7 mouse cellular contexts compared by ENCODE assay signal in genomic region chr9:106447951-106448350, GRCm38 (mm10). TPM values are rescaled to one million over a fixed set of nuclear protein-coding genes. Genes with fewer than 3 reads are reported as not detected.
DNase-seq lines count a peak whose midpoint lies in the region; ATAC-seq lines count a peak whose summit lies in the region.

No protein-coding gene starts in this region.

- WGBS in lung, embryonic 15.5 days: 34% methylated on average over 9 of the region's 9 CpGs
- WGBS in forebrain, embryonic 13.5 days: 40% methylated on average over 9 of the region's 9 CpGs
- 40% methylated on average over 9 of the region's 9 CpGs for WGBS in limb, embryonic 11.5 days
- 39% methylated on average over 9 of the region's 9 CpGs for WGBS in stomach, embryonic 14.5 days

- peak overlapping the region; percentile 51 for H3K4me3 ChIP-seq in lung, embryonic 15.5 days
- H3K4me3 ChIP-seq in forebrain, embryonic 13.5 days: no peak overlapping the region; the same call in 1 of the 2 replicates
- no peak overlapping the region for H3K4me3 ChIP-seq in limb, embryonic 11.5 days (ENCODE audit: low read depth, low read length)
- H3K4me3 ChIP-seq in stomach, embryonic 14.5 days (ENCODE audit: low read depth, low read length): peak overlapping the region; percentile 44

- H3K4me1 ChIP-seq in lung, embryonic 15.5 days: peaks cover 58% of the 10 kb centered on the region
- peaks cover 63% of the 10 kb centered on the region for H3K4me1 ChIP-seq in forebrain, embryonic 13.5 days
- peaks cover 49% of the 10 kb centered on the region for H3K4me1 ChIP-seq in limb, embryonic 11.5 days (ENCODE audit: control insufficient read depth, insufficient read depth, low read length)
- peaks cover 46% of the 10 kb centered on the region for H3K4me1 ChIP-seq in stomach, embryonic 14.5 days (ENCODE audit: control insufficient read depth, insufficient read depth, low read length)

- peak overlapping the region; percentile 79 for H3K4me2 ChIP-seq in lung, embryonic 15.5 days
- peak overlapping the region; percentile 61 for H3K4me2 ChIP-seq in forebrain, embryonic 13.5 days
- H3K4me2 ChIP-seq in limb, embryonic 11.5 days (ENCODE audit: low read depth, severe bottlenecking): peak overlapping the region; percentile 76; the same call in 1 of the 2 replicates
- peak overlapping the region; percentile 86 for H3K4me2 ChIP-seq in stomach, embryonic 14.5 days (replicated peaks; ENCODE audit: low read depth, low read length)

- no peaks in the 10 kb centered on the region for H3K27me3 ChIP-seq in lung, embryonic 15.5 days
- H3K27me3 ChIP-seq in forebrain, embryonic 13.5 days: no peaks in the 10 kb centered on the region
- H3K27me3 ChIP-seq in limb, embryonic 11.5 days (ENCODE audit: control insufficient read depth, insufficient read depth, low read length): no peaks in the 10 kb centered on the region
- no peaks in the 10 kb centered on the region for H3K27me3 ChIP-seq in stomach, embryonic 14.5 days (ENCODE audit: control insufficient read depth, insufficient read depth, low read length)

- H3K9me3 ChIP-seq in lung, embryonic 15.5 days: no peaks in the 10 kb centered on the region
- H3K9me3 ChIP-seq in forebrain, embryonic 13.5 days (replicated peaks): no peaks in the 10 kb centered on the region
- H3K9me3 ChIP-seq in limb, embryonic 11.5 days (ENCODE audit: control insufficient read depth, low read length): no peaks in the 10 kb centered on the region
- no peaks in the 10 kb centered on the region for H3K9me3 ChIP-seq in stomach, embryonic 14.5 days (ENCODE audit: control insufficient read depth, low read depth, low read length)

- peak; percentile 15; the same call in 1 of the 2 replicates for ATAC-seq in lung, embryonic 15.5 days (ENCODE audit: borderline replicate concordance, extremely low read depth, low FRiP score, low TSS enrichment)
- ATAC-seq in forebrain, embryonic 13.5 days: peak; percentile 36
- ATAC-seq in limb, embryonic 11.5 days (ENCODE audit: insufficient number of reproducible peaks, low FRiP score, low TSS enrichment, low read depth): no peak
- ATAC-seq in stomach, embryonic 14.5 days (ENCODE audit: insufficient number of reproducible peaks, insufficient read depth, low FRiP score, low read depth): peak; percentile 7; the same call in 1 of the 2 replicates

- H3K27ac ChIP-seq in lung, embryonic 15.5 days: peak overlapping the region; percentile 58
- H3K27ac ChIP-seq in forebrain, embryonic 13.5 days: peak overlapping the region; percentile 14; the same call in 1 of the 2 replicates
- no peak overlapping the region for H3K27ac ChIP-seq in limb, embryonic 11.5 days (replicated peaks; ENCODE audit: low read depth, low read length)
- peak overlapping the region; percentile 66; the same call in 1 of the 2 replicates for H3K27ac ChIP-seq in stomach, embryonic 14.5 days (ENCODE audit: low read length)

- DNase-seq in lung, postnatal 36 days: no peak
- no peak for DNase-seq in limb, embryonic 11.5 days (ENCODE audit: low spot score)
- DNase-seq in urinary bladder, postnatal 10 days (ENCODE audit: low spot score): no peak
- no peak for DNase-seq in layer of hippocampus, adult 8-10 months (ENCODE audit: low spot score in 2 of 2)

- H3K9ac ChIP-seq in lung, embryonic 15.5 days: peak overlapping the region; percentile 56; the same call in 1 of the 2 replicates
- H3K9ac ChIP-seq in forebrain, embryonic 13.5 days: no peak overlapping the region
- H3K9ac ChIP-seq in limb, embryonic 11.5 days (ENCODE audit: low read length): no peak overlapping the region
- 0 out of 2 replicates have a peak overlapping the region, but pooled peaks have one; percentile 36 for H3K9ac ChIP-seq in stomach, embryonic 14.5 days (replicated peaks; ENCODE audit: low read depth, low read length)

- no peaks in the 10 kb centered on the region for H3K36me3 ChIP-seq in lung, embryonic 15.5 days
- no peaks in the 10 kb centered on the region for H3K36me3 ChIP-seq in forebrain, embryonic 13.5 days (ENCODE audit: poor library complexity, severe bottlenecking)
- H3K36me3 ChIP-seq in limb, embryonic 11.5 days (ENCODE audit: control insufficient read depth, insufficient read depth, low read length): no peaks in the 10 kb centered on the region; the same call in 1 of the 2 replicates
- no peaks in the 10 kb centered on the region for H3K36me3 ChIP-seq in stomach, embryonic 14.5 days (ENCODE audit: control insufficient read depth, insufficient read depth, low read length)

RNA-seq across cellular contexts. Expression of gene Abhd14a, which starts 0.5 kb away (rescaled TPM):
- 52.5 and 53.2 TPM in 2 replicates for polyA plus RNA-seq in lung, embryonic 15.5 days (2015; fragmentation: Nextera tagmentation; extraction: Ambion mirVana)
- 40.5 and 50.9 TPM in 2 replicates for polyA plus RNA-seq in forebrain, embryonic 13.5 days (2015; fragmentation: Nextera tagmentation; extraction: Ambion mirVana)
- polyA plus RNA-seq in limb, embryonic 11.5 days (2014; fragmentation: Nextera tagmentation; extraction: Ambion mirVana): 39.6 and 43.2 TPM in 2 replicates
- polyA plus RNA-seq in stomach, embryonic 14.5 days (2014; fragmentation: Nextera tagmentation; extraction: Ambion mirVana): 52.3 and 57.1 TPM in 2 replicates
- 10 to 100 TPM; 35.6 to 44.4 (median 40.2) TPM for total RNA-seq in layer of hippocampus, adult 8-10 months (2022)

RNA-seq across cellular contexts. Expression of gene Abhd14b, which starts 0.7 kb away (rescaled TPM):
- 12.8 and 15.3 TPM in 2 replicates for polyA plus RNA-seq in lung, embryonic 15.5 days (2015; fragmentation: Nextera tagmentation; extraction: Ambion mirVana)
- 3.0 and 4.3 TPM in 2 replicates for polyA plus RNA-seq in forebrain, embryonic 13.5 days (2015; fragmentation: Nextera tagmentation; extraction: Ambion mirVana)
- polyA plus RNA-seq in limb, embryonic 11.5 days (2014; fragmentation: Nextera tagmentation; extraction: Ambion mirVana): 7.9 and 9.3 TPM in 2 replicates
- 26.3 and 32.6 TPM in 2 replicates for polyA plus RNA-seq in stomach, embryonic 14.5 days (2014; fragmentation: Nextera tagmentation; extraction: Ambion mirVana)
- total RNA-seq in layer of hippocampus, adult 8-10 months (2022): 10 to 100 TPM; 14.7 to 17.7 (median 17.0) TPM

RNA-seq across cellular contexts. Expression of gene Pcbp4, which starts 5.1 kb away (rescaled TPM):
- polyA plus RNA-seq in lung, embryonic 15.5 days (2015; fragmentation: Nextera tagmentation; extraction: Ambion mirVana): 80.6 and 87.8 TPM in 2 replicates
- polyA plus RNA-seq in forebrain, embryonic 13.5 days (2015; fragmentation: Nextera tagmentation; extraction: Ambion mirVana): 243 and 274 TPM in 2 replicates
- 162 and 172 TPM in 2 replicates for polyA plus RNA-seq in limb, embryonic 11.5 days (2014; fragmentation: Nextera tagmentation; extraction: Ambion mirVana)
- 60.9 and 61.2 TPM in 2 replicates for polyA plus RNA-seq in stomach, embryonic 14.5 days (2014; fragmentation: Nextera tagmentation; extraction: Ambion mirVana)
- total RNA-seq in layer of hippocampus, adult 8-10 months (2022): 100 to 1,000 TPM; 186 to 215 (median 199) TPM

RNA-seq across cellular contexts. Expression of gene Acy1, which starts 9.8 kb away (rescaled TPM):
- 31.6 and 32.6 TPM in 2 replicates for polyA plus RNA-seq in lung, embryonic 15.5 days (2015; fragmentation: Nextera tagmentation; extraction: Ambion mirVana)
- 35.8 and 42.2 TPM in 2 replicates for polyA plus RNA-seq in forebrain, embryonic 13.5 days (2015; fragmentation: Nextera tagmentation; extraction: Ambion mirVana)
- polyA plus RNA-seq in limb, embryonic 11.5 days (2014; fragmentation: Nextera tagmentation; extraction: Ambion mirVana): 41.9 and 42.6 TPM in 2 replicates
- 41.2 and 43.1 TPM in 2 replicates for polyA plus RNA-seq in stomach, embryonic 14.5 days (2014; fragmentation: Nextera tagmentation; extraction: Ambion mirVana)
- total RNA-seq in layer of hippocampus, adult 8-10 months (2022): 10 to 100 TPM; 14.0 to 21.3 (median 15.0) TPM

RNA-seq across cellular contexts. Expression of gene Gpr62, which starts 17.8 kb away (rescaled TPM):
- polyA plus RNA-seq in lung, embryonic 15.5 days (2015; fragmentation: Nextera tagmentation; extraction: Ambion mirVana): 0.07 and 0.20 TPM in 2 replicates
- polyA plus RNA-seq in forebrain, embryonic 13.5 days (2015; fragmentation: Nextera tagmentation; extraction: Ambion mirVana): 0.37 and 0.45 TPM in 2 replicates
- 0.24 and 0.58 TPM in 2 replicates for polyA plus RNA-seq in limb, embryonic 11.5 days (2014; fragmentation: Nextera tagmentation; extraction: Ambion mirVana)
- polyA plus RNA-seq in stomach, embryonic 14.5 days (2014; fragmentation: Nextera tagmentation; extraction: Ambion mirVana): 0.50 and 0.68 TPM in 2 replicates
- 10 to 100 TPM in 3 of 4 experiments, 1 to 10 TPM in 1; 9.4 to 12.4 (median 10.6) TPM for total RNA-seq in layer of hippocampus, adult 8-10 months (2022)

Comparison
In these comparisons a context has a peak if more than half of its experiments do, and no peak if none do; other contexts are left out.
1. H3K4me3 ChIP-seq: peak in lung, embryonic 15.5 days (single experiment) and stomach, embryonic 14.5 days (single experiment); none in forebrain, embryonic 13.5 days (single experiment) and limb, embryonic 11.5 days (single experiment).
2. H3K9ac ChIP-seq: peak in lung, embryonic 15.5 days (single experiment) and stomach, embryonic 14.5 days (single experiment); none in forebrain, embryonic 13.5 days (single experiment) and limb, embryonic 11.5 days (single experiment).
3. Peak in every context shown above with its lines, with median percentiles within 50 percentile points of each other: H3K4me2 ChIP-seq.